Mouse (Mus musculus) MEL (cell line): ENCODE results near the gene Chd1l. TPM values are rescaled to one million over a fixed set of nuclear protein-coding genes. Genes with fewer than 3 reads are reported as not detected.

Experiments
- DNase-seq: peaks from one replicate; pipeline ENCODE4 v3.0.0; 2011; ENCODE audit warnings: low read depth, low spot score
- H3K27ac ChIP-seq: 2 replicates; pipeline ENCODE4 v1.5.1; 2012; ENCODE audit warnings: low read depth, mild to moderate bottlenecking, control low read depth, low read length, moderate library complexity; ENCODE audit not compliant: control insufficient read depth
- H3K27me3 ChIP-seq, 2 experiments: fragments of 150-350 bp in 1 of 2; sonication (generic) in 1 of 2; 2 replicates each; pipeline ENCODE4 v1.6.1; 2012; ENCODE audit warnings: low read length in 2 of 2, mild to moderate bottlenecking in 2 of 2, improper control_type of control experiment in 1 of 2, moderate library complexity in 1 of 2; ENCODE audit not compliant: insufficient read depth in 2 of 2, control insufficient read depth in 1 of 2
- H3K36me3 ChIP-seq, 2 experiments: 2 replicates each; pipeline ENCODE4 v1.6.1; 2012 to 2014; ENCODE audit warnings: low read length in 2 of 2, improper control_type of control experiment in 1 of 2, inconsistent platforms in 1 of 2, mild to moderate bottlenecking in 1 of 2; ENCODE audit not compliant: insufficient read depth in 2 of 2, control insufficient read depth in 1 of 2
- H3K4me1 ChIP-seq, 2 experiments: fragments of 150-350 bp in 1 of 2; sonication (generic) in 1 of 2; 2 replicates each; pipeline ENCODE4 v1.6.1; 2012; ENCODE audit warnings: low read length in 2 of 2, improper control_type of control experiment in 1 of 2, mild to moderate bottlenecking in 1 of 2; ENCODE audit not compliant: insufficient read depth in 2 of 2, control insufficient read depth in 1 of 2
- H3K4me3 ChIP-seq, 2 experiments: fragments of 150-350 bp in 1 of 2; sonication (generic) in 1 of 2; 2 replicates each; pipeline ENCODE4 v1.5.1; 2012; ENCODE audit warnings: low read depth in 2 of 2, low read length in 2 of 2, mild to moderate bottlenecking in 2 of 2, moderate library complexity in 2 of 2, control low read depth in 1 of 2, improper control_type of control experiment in 1 of 2; ENCODE audit not compliant: control insufficient read depth in 1 of 2, insufficient read depth in 1 of 2
- H3K79me2 ChIP-seq: 2 replicates; pipeline ENCODE4 v1.6.1; 2012; ENCODE audit warnings: mild to moderate bottlenecking, low read length, moderate library complexity; ENCODE audit not compliant: control insufficient read depth, poor library complexity, insufficient read depth
- H3K9ac ChIP-seq: 2 replicates; pipeline ENCODE4 v1.6.1; 2012; ENCODE audit warnings: low read depth, mild to moderate bottlenecking, control low read depth, low read length, moderate library complexity; ENCODE audit not compliant: control insufficient read depth, poor library complexity, severe bottlenecking
- H3K9me3 ChIP-seq: fragments of 150-350 bp; sonication (generic); replicated peaks from 2 replicates; pipeline ENCODE4 v1.6.1; 2012; ENCODE audit warnings: mild to moderate bottlenecking, low read length, improper control_type of control experiment, moderate library complexity; ENCODE audit not compliant: insufficient read depth
- EP300 ChIP-seq, 2 experiments: IDR thresholded peaks; 2 replicates each; pipeline ENCODE4 v1.6.1; 2011; ENCODE audit warnings: improper control_type of control experiment in 2 of 2, low read length in 2 of 2, low read depth in 1 of 2, mild to moderate bottlenecking in 1 of 2
- ETS1 ChIP-seq: IDR thresholded peaks from 2 replicates; pipeline ENCODE4 v1.6.1; 2012; ENCODE audit warnings: low read depth, mild to moderate bottlenecking, inconsistent platforms, low read length, improper control_type of control experiment, moderate library complexity
- GATA1 ChIP-seq: IDR thresholded peaks from 2 replicates; pipeline ENCODE4 v1.6.1; 2011; ENCODE audit warnings: low read depth, low read length, improper control_type of control experiment
- MAX ChIP-seq: IDR thresholded peaks from 2 replicates; pipeline ENCODE4 v1.6.1; 2011; ENCODE audit warnings: low read length, improper control_type of control experiment
- MAZ ChIP-seq: IDR thresholded peaks from 2 replicates; pipeline ENCODE4 v1.6.1; 2012; ENCODE audit warnings: low read depth, mild to moderate bottlenecking, inconsistent platforms, low read length, improper control_type of control experiment
- MEF2A ChIP-seq: IDR thresholded peaks from 2 replicates; pipeline ENCODE4 v1.6.1; 2014; ENCODE audit warnings: low read depth, mild to moderate bottlenecking, inconsistent platforms, low read length, improper control_type of control experiment; ENCODE audit not compliant: poor library complexity, insufficient replicate concordance, severe bottlenecking; ENCODE audit errors: extremely low read depth
- MXI1 ChIP-seq: IDR thresholded peaks from 2 replicates; pipeline ENCODE4 v1.6.1; 2011; ENCODE audit warnings: mild to moderate bottlenecking, low read depth, low read length, improper control_type of control experiment
- MYB ChIP-seq: IDR thresholded peaks from 2 replicates; pipeline ENCODE4 v1.6.1; 2011; ENCODE audit warnings: mild to moderate bottlenecking, low read depth, low read length, improper control_type of control experiment
- POLR2A ChIP-seq, 2 experiments: IDR thresholded peaks; 2 replicates each; pipeline ENCODE4 v1.6.1; 2011 to 2012; ENCODE audit warnings: low read length in 2 of 2, mild to moderate bottlenecking in 2 of 2, control low read depth in 1 of 2, improper control_type of control experiment in 1 of 2, low read depth in 1 of 2, moderate library complexity in 1 of 2; ENCODE audit not compliant: control insufficient read depth in 1 of 2, insufficient read depth in 1 of 2, poor library complexity in 1 of 2
- POLR2AphosphoS5 ChIP-seq: IDR thresholded peaks from 2 replicates; pipeline ENCODE4 v1.6.1; 2012; ENCODE audit warnings: low read depth, borderline replicate concordance, mild to moderate bottlenecking, inconsistent platforms, low read length, moderate library complexity, mixed read lengths
- RAD21 ChIP-seq: IDR thresholded peaks from 2 replicates; pipeline ENCODE4 v1.6.1; 2011; ENCODE audit warnings: mild to moderate bottlenecking, low read depth, low read length, improper control_type of control experiment
- RCOR1 ChIP-seq: IDR thresholded peaks from 2 replicates; pipeline ENCODE4 v1.6.1; 2012; ENCODE audit warnings: low read depth, mild to moderate bottlenecking, inconsistent platforms, low read length, improper control_type of control experiment
- SIN3A ChIP-seq: IDR thresholded peaks from 2 replicates; pipeline ENCODE4 v1.6.1; 2012; ENCODE audit warnings: low read length, improper control_type of control experiment, inconsistent platforms
- SMC3 ChIP-seq: IDR thresholded peaks from 2 replicates; pipeline ENCODE4 v1.6.1; 2011; ENCODE audit warnings: low read depth, low read length, improper control_type of control experiment
- TAL1 ChIP-seq: IDR thresholded peaks from 2 replicates; pipeline ENCODE4 v1.6.1; 2012; ENCODE audit warnings: mild to moderate bottlenecking, inconsistent platforms, low read length, moderate library complexity, mixed read lengths
- TCF12 ChIP-seq: IDR thresholded peaks from 2 replicates; pipeline ENCODE4 v1.6.1; 2014; ENCODE audit warnings: low read depth, mild to moderate bottlenecking, inconsistent platforms, low read length, improper control_type of control experiment, moderate library complexity
- ZKSCAN1 ChIP-seq: IDR thresholded peaks from 2 replicates; pipeline ENCODE4 v1.6.1; 2012; ENCODE audit warnings: low read depth, mild to moderate bottlenecking, inconsistent platforms, low read length, improper control_type of control experiment, moderate library complexity
- ZNF384 ChIP-seq: IDR thresholded peaks from 2 replicates; pipeline ENCODE4 v1.6.1; 2012; ENCODE audit warnings: low read depth, mild to moderate bottlenecking, inconsistent platforms, low read length, improper control_type of control experiment
- polyA plus RNA-seq, 2 experiments: library from polyadenylated mRNA; stranded (reverse) in 1 of 2; unstranded in 1 of 2; fragments of >175 nt in 1 of 2; fragments of >200 nt in 1 of 2; gene quantifications; 2 replicates each; pipeline versions ENCODE4 v1.2.1 to v1.2.4; 2012; ENCODE audit warnings: low replicate concordance in 2 of 2, low read depth in 1 of 2; ENCODE audit not compliant: insufficient read length in 2 of 2, insufficient read depth in 1 of 2, missing spikeins in 1 of 2
- total RNA-seq: library from RNA; depleted of rRNA; stranded (reverse); fragments of 300-350 nt; gene quantifications from 2 replicates; pipeline ENCODE4 v1.2.3, GENCODE M21; 2012

The Chd1l gene
- total and polyA plus RNA-seq, 3 experiments, result 59.1 to 70.5 TPM; not detected in 1

- Histone ChIP-seq H3K4me1 (peaks cover 0 to 4% of the 10 kb centered on the region in 2 experiments; a peak in 1 of 4 replicates), H3K4me3 (no peak overlapping the region), H3K27me3 (peaks cover 2 to 3% of the 10 kb centered on the region in 2 experiments; a peak in 3 of 4 replicates), H3K27ac (no peak overlapping the region), H3K79me2 (no peaks in the 10 kb centered on the region), H3K36me3 (peaks cover 0 to 6% of the 10 kb centered on the region in 2 experiments; a peak in 2 of 4 replicates), H3K9ac (no peak overlapping the region), H3K9me3 (no peaks in the 10 kb centered on the region)
- TF ChIP-seq MAX, result no peak
- TF ChIP-seq MAZ, result no peak
- no peak for TF ChIP-seq RCOR1
- TF ChIP-seq POLR2A (IDR thresholded peaks at IDR 0.05; ENCODE audit: control insufficient read depth in 1 of 2, insufficient read depth in 1 of 2, low read depth in 1 of 2, low read length in 2 of 2, poor library complexity in 1 of 2), result no peak
- TF ChIP-seq POLR2AphosphoS5, result no peak
- no peak for TF ChIP-seq ZNF384
- no peak for TF ChIP-seq EP300 (IDR thresholded peaks at IDR 0.05; ENCODE audit: low read depth in 1 of 2, low read length in 2 of 2)
- TF ChIP-seq ZKSCAN1, result no peak
- TF ChIP-seq TCF12, result no peak
- no peak for TF ChIP-seq MEF2A
- no peak for TF ChIP-seq SIN3A
- no peak for DNase-seq
Measured at GRCm38 (mm10) chr3:97651604-97652003, 41.6 kb upstream of the Chd1l start.

- TF ChIP-seq MYB (no peak), TAL1 (no peak), MXI1 (no peak), RCOR1 (no peak), TCF12 (no peak), RAD21 (no peak), MAX (no peak), POLR2A (IDR thresholded peaks at IDR 0.05; ENCODE audit: control insufficient read depth in 1 of 2, insufficient read depth in 1 of 2, low read depth in 1 of 2, low read length in 2 of 2, poor library complexity in 1 of 2) (no peak), GATA1 (no peak), ETS1 (no peak), SMC3 (no peak)
- H3K4me3 ChIP-seq, result no peak overlapping the region
- DNase-seq, result no peak
- no peak overlapping the region for H3K27ac ChIP-seq
- H3K27me3 ChIP-seq, result peaks cover 2 to 3% of the 10 kb centered on the region in 2 experiments; a peak in 3 of 4 replicates
- H3K4me1 ChIP-seq, result peaks cover 0 to 4% of the 10 kb centered on the region in 2 experiments; a peak in 1 of 4 replicates
- peaks cover 0 to 6% of the 10 kb centered on the region in 2 experiments; a peak in 2 of 4 replicates for H3K36me3 ChIP-seq
- no peaks in the 10 kb centered on the region for H3K9me3 ChIP-seq
- H3K9ac ChIP-seq, result no peak overlapping the region
- no peaks in the 10 kb centered on the region for H3K79me2 ChIP-seq
Measured at GRCm38 (mm10) chr3:97649469-97649868, 39.5 kb upstream of the Chd1l start.
